Mouse (Mus musculus): ENCODE results near the gene Adgrl1. TPM values are rescaled to one million over a fixed set of nuclear protein-coding genes. Genes with fewer than 3 reads are reported as not detected.

The Adgrl1 gene
- polyA plus RNA-seq, 1 experiment from 2014 or later = 67.2 TPM

DNA sequence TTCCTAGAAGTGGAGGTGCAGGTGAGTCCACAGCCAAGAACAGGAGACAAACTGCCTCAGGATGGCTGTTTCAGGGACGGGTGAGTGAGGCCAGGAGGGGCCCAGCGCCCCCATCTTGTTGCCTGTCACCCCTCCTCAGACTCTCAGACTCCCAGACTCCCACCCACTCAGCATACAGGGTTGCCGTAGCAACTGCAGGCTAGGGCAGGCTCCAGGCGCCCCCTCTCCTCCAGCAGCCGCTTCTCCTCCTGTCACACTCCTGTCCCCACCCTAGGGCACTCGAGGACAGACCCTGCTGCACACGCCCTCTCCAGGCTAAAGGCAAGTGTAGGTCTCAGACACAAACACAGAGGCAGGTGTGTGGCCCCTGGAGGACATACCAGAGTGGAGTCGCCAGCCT, 9.4 kb downstream of the Adgrl1 start:
- H3K4me1 ChIP-seq = peaks cover 45% of the 10 kb centered on the region
- ATAC-seq (replicated peaks) = peak; percentile 38; the same call in 1 of the 2 replicates

DNA sequence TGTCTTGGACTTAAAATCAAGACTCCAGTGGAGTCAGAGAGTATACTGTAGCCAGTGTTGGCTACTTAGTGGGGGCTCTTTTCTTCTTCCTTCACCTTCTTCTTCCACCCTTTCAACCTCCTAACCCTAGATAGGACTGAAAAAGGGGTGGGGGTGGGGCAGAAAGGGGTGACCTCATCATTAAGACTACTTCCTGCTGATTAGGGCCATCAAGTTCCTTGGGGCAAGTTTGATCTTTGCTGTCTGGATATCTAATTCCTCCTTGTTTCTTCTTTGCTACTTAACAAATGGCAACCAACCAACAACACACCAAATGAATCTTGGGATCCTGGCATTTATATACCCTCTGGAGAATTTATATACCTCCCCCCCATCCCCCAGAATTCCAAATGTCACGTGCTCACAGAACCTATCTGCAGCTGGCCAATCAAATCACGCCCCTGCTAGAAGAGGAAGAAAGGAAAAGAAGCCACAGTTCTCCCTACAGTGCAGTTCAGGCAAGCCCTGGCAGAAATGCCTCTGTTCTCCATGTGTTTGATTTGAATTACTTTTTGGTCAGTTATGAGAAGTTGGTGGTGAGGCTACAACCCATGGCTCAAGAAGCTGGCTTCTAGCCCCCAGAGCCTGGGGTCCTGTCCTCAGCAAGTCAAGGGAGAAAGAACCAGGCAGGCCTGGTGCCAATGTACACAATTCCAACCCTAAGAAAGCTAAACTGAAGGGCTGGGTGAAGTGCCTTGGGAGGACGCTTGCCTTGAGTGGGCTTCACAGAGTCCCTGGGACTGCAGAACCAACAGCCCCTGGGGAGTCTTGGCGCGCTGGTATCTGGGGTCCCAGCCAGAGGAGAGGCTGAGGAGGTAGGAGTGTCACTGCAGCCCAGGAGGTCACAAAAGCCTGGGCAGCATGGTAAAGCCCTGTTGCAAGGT, 12.2 kb downstream of the Adgrl1 start:
- 80% methylated on average over 5 of the region's 5 CpGs for WGBS
- Histone ChIP-seq H3K4me2 (no peak overlapping the region), H3K27ac (no peak overlapping the region), H3K27me3 (replicated peaks) (no peaks in the 10 kb centered on the region), H3K9ac (no peak overlapping the region), H3K36me3 (replicated peaks) (no peaks in the 10 kb centered on the region), H3K4me1 (peaks cover 42% of the 10 kb centered on the region), H3K9me3 (no peaks in the 10 kb centered on the region), H3K4me3 (no peak overlapping the region)
- no peak for ATAC-seq (replicated peaks)

More for the DNA sequence above, 9.4 kb downstream of the Adgrl1 start:
- Histone ChIP-seq H3K36me3 (replicated peaks) (no peaks in the 10 kb centered on the region), H3K9me3 (no peaks in the 10 kb centered on the region), H3K27ac (no peak overlapping the region), H3K9ac (no peak overlapping the region), H3K27me3 (replicated peaks) (no peaks in the 10 kb centered on the region), H3K4me2 (no peak overlapping the region), H3K4me3 (no peak overlapping the region)
- 42% methylated on average over 8 of the region's 8 CpGs for WGBS

DNA sequence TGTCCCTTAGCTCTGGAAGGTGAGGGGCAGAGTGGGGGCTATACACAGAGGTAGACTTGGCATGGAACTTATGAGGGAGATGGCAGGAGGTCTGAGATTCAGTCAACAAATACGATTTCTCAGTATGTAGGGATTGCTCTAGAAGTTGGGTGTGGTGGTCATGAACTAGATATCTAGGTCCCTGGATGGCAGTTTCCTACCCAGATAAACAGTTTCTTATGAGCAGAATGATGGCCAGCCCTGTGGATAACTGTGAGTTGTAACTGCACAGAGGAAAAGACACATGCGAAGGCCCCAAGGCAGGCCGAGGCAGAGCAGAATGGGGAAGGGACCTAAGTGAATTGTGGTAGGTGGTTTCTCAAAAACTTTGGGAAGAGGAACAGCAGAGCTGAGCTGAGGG, 14.3 kb downstream of the Adgrl1 start:
- Histone ChIP-seq H3K36me3 (replicated peaks) (no peaks in the 10 kb centered on the region), H3K4me1 (peaks cover 23% of the 10 kb centered on the region), H3K9ac (no peak overlapping the region), H3K4me2 (no peak overlapping the region), H3K9me3 (no peaks in the 10 kb centered on the region), H3K4me3 (no peak overlapping the region), H3K27me3 (replicated peaks) (no peaks in the 10 kb centered on the region), H3K27ac (no peak overlapping the region)
- no peak for ATAC-seq (replicated peaks)
- 95% methylated on average over 3 of the region's 3 CpGs for WGBS

DNA sequence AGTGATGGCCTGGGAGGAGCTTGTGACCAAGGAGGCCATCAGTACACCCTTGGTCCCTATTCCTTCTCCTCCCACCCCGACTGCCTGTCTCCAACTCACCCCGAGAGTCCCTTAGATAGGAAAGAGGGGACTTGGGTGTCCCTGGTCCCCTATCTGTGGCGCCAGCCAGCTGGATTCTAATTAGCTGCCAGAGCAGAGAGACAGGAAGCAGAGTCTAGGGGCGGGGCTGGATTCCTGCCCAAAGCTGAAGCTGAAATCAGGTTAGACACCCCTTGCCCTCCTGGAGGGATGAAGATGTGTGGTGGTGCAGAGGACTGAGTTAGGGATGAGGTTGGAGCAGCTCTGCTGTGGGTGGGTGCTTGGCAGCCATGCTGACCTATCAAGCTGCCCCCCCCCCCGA, 15.0 kb downstream of the Adgrl1 start:
- Histone ChIP-seq H3K27me3 (replicated peaks) (no peaks in the 10 kb centered on the region), H3K36me3 (replicated peaks) (peaks cover 6% of the 10 kb centered on the region; the same call in 1 of the 2 replicates), H3K27ac (no peak overlapping the region), H3K4me3 (no peak overlapping the region), H3K9ac (no peak overlapping the region), H3K9me3 (no peaks in the 10 kb centered on the region), H3K4me1 (peaks cover 17% of the 10 kb centered on the region), H3K4me2 (no peak overlapping the region)
- ATAC-seq (replicated peaks) = no peak
- 83% methylated on average over 5 of the region's 5 CpGs for WGBS

DNA sequence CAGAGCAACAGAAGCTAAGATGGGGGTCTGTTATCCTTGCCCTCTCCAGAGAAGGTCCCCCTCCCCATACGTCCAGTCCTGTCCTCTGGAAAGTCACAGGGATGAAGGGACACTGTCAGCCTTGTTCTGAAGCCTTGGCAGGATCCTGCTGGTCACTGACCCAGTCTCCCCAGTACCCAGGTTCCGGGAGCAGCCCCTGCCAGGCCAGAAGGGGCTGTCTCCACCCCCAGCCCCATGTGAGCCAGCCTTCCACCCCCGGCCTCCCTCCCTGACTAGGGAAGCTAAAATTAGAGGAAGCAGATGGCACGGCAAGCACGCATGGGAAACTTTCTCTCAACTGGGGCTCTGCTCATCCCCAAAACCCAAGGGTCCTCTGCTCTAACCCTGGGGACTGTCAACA, 16.1 kb downstream of the Adgrl1 start:
- no peak overlapping the region for H3K4me2 ChIP-seq
- WGBS = 67% methylated on average over 5 of the region's 5 CpGs
- no peak overlapping the region for H3K27ac ChIP-seq
- H3K4me1 ChIP-seq = peaks cover 16% of the 10 kb centered on the region
- no peak overlapping the region for H3K4me3 ChIP-seq
- no peak for ATAC-seq (replicated peaks)
- no peak overlapping the region for H3K9ac ChIP-seq
- peaks cover 12% of the 10 kb centered on the region; the same call in 1 of the 2 replicates for H3K36me3 ChIP-seq (replicated peaks)
- no peaks in the 10 kb centered on the region for H3K9me3 ChIP-seq
- no peaks in the 10 kb centered on the region for H3K27me3 ChIP-seq (replicated peaks)

DNA sequence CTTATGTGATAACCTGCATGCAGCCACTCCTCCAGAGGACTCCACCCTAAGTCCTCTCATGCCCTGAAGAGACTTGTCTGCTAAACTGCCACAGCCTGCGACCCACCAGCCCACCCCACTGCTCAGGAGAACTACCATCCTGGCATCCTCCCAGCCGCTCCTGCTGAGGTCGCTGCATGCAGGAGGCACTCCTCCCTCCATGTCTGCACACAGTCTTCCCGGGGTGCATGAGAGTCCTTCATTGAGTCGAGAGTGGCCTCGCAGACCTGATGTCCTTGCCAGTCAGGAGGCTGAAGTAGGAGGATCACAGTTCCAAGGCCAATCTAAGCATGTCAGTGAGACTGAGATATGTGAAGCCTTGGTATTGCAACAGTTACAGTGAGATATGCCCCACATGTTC, 17.7 kb downstream of the Adgrl1 start:
- Histone ChIP-seq H3K9ac (no peak overlapping the region), H3K4me1 (peaks cover 11% of the 10 kb centered on the region), H3K4me2 (no peak overlapping the region), H3K27me3 (replicated peaks) (no peaks in the 10 kb centered on the region), H3K27ac (no peak overlapping the region), H3K9me3 (no peaks in the 10 kb centered on the region), H3K36me3 (replicated peaks) (peaks cover 18% of the 10 kb centered on the region), H3K4me3 (no peak overlapping the region)
- ATAC-seq (replicated peaks) = no peak
- 76% methylated on average over 6 of the region's 6 CpGs for WGBS

DNA sequence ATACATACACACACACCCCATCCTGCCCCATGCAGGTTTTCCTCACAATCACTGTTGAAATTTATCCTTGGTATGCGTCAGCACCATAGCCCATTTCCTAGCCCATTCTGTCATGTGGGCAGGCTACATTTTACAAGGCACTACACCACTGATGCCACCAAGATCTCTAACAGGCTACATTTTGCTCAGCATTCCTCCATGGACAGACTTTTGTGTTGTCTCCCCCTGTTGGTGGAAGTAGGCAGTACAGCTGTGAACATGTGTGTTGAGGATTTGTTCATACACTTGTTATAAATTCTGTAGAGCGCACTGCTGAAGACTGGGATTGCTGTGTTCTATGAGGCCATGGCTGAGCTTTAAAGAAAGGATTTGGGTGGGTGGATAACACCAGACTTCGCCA, 21.7 kb downstream of the Adgrl1 start:
- peak; percentile 37 for ATAC-seq (replicated peaks)
- 67% methylated on average over 3 of the region's 3 CpGs for WGBS

DNA sequence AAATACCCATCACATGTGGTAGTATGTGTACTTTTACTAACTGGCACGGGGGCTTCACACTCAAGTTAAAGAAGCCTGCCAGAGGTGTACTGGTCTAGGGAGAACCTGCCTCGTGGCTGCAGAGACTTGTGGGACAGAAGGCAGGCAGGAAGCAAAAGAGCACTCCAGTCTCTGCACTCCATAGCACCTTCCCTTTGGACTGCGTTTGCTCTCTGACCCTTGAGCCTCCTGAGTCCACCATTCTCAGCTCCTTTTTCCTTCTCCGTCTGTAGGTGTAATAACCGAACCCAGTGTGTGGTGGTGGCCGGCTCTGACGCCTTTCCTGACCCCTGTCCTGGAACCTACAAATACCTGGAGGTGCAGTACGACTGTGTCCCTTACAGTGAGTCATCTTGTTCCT, 22.8 kb downstream of the Adgrl1 start:
- 93% methylated on average over 8 of the region's 8 CpGs for WGBS
- no peaks in the 10 kb centered on the region for H3K27me3 ChIP-seq (replicated peaks)
- no peak overlapping the region for H3K4me2 ChIP-seq
- no peak overlapping the region for H3K4me3 ChIP-seq
- no peak overlapping the region for H3K9ac ChIP-seq
- no peak overlapping the region for H3K27ac ChIP-seq
- no peaks in the 10 kb centered on the region for H3K9me3 ChIP-seq
- H3K36me3 ChIP-seq (replicated peaks) = peaks cover 34% of the 10 kb centered on the region
- ATAC-seq (replicated peaks) = no peak
- no peaks in the 10 kb centered on the region for H3K4me1 ChIP-seq

More for the DNA sequence above, 21.7 kb downstream of the Adgrl1 start:
- H3K4me2 ChIP-seq = no peak overlapping the region
- H3K4me3 ChIP-seq = no peak overlapping the region
- no peaks in the 10 kb centered on the region for H3K9me3 ChIP-seq
- no peak overlapping the region for H3K9ac ChIP-seq
- no peaks in the 10 kb centered on the region for H3K4me1 ChIP-seq
- H3K27me3 ChIP-seq (replicated peaks) = no peaks in the 10 kb centered on the region
- no peak overlapping the region for H3K27ac ChIP-seq
- peaks cover 34% of the 10 kb centered on the region for H3K36me3 ChIP-seq (replicated peaks)

DNA sequence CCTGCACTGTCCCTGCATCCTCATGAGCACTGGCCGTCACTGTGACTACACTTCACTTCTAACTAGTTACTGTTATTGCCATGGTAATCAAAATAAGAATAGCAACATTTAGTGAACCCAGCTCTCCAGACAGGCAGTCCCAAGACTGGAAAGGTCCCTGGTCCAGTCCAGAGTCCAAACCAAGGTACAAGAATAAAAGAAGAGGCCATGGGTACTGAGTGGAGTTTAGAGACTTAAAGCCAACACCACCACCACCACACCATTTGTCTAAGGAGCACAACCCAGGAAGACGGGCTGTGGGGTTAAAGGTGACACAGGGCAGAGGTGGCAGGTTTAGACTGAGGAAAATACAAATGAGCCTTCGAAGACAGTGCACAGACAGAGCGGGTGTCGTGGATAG, 24.7 kb downstream of the Adgrl1 start:
- no peak for ATAC-seq (replicated peaks)
- Histone ChIP-seq H3K4me1 (no peaks in the 10 kb centered on the region), H3K27me3 (replicated peaks) (no peaks in the 10 kb centered on the region), H3K4me2 (no peak overlapping the region), H3K4me3 (no peak overlapping the region), H3K9me3 (no peaks in the 10 kb centered on the region), H3K36me3 (replicated peaks) (peaks cover 33% of the 10 kb centered on the region), H3K9ac (no peak overlapping the region), H3K27ac (no peak overlapping the region)
- WGBS = 87% methylated on average over 5 of the region's 5 CpGs

DNA sequence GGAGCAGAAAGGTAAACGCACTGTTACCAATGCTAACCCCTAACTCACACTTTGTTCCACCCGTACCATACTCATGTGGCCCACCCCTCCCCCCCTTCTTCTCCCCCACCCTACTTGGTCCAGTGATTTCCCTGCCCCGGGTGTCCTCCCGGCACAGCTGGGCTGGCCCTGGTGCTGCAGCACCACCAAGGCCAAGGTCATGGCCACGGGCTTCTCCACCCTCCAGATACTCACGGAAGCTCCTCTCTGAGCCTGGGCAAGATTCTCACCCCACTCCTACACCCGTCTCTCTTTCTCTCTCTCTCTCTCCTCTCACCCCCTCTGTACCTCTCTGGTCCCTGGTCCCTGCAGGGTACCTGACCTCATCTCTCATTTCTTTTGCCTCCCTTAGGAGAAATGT, 26.4 kb downstream of the Adgrl1 start:
- Histone ChIP-seq H3K9ac (no peak overlapping the region), H3K4me2 (no peak overlapping the region), H3K27me3 (replicated peaks) (no peaks in the 10 kb centered on the region), H3K36me3 (replicated peaks) (peaks cover 38% of the 10 kb centered on the region), H3K4me1 (no peaks in the 10 kb centered on the region), H3K4me3 (no peak overlapping the region), H3K27ac (no peak overlapping the region), H3K9me3 (no peaks in the 10 kb centered on the region)
- WGBS = 74% methylated on average over 7 of the region's 7 CpGs
- no peak for ATAC-seq (replicated peaks)

DNA sequence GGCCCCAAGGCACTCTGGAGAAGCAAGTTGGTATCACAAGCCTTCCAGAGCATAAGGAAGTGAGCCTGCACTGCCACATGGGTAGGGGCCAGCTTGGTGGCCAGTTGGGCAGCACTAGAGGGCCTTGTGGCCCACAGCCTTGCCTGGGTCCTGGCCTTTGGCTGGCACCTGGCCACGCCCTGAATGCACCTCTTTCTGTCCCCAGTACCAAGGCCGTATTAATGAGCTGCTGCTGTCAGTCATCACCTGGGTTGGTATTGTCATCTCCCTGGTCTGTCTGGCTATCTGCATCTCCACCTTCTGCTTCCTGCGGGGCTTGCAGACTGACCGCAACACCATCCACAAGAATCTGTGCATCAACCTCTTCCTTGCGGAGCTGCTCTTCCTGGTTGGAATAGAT, 34.3 kb downstream of the Adgrl1 start:
- no peak overlapping the region for H3K27ac ChIP-seq
- ATAC-seq (replicated peaks) = no peak
- no peaks in the 10 kb centered on the region for H3K27me3 ChIP-seq (replicated peaks)
- H3K9ac ChIP-seq = no peak overlapping the region
- H3K4me3 ChIP-seq = no peak overlapping the region
- no peaks in the 10 kb centered on the region for H3K4me1 ChIP-seq
- 88% methylated on average over 5 of the region's 5 CpGs for WGBS
- H3K9me3 ChIP-seq = no peaks in the 10 kb centered on the region
- H3K36me3 ChIP-seq (replicated peaks) = peaks cover 89% of the 10 kb centered on the region
- no peak overlapping the region for H3K4me2 ChIP-seq

DNA sequence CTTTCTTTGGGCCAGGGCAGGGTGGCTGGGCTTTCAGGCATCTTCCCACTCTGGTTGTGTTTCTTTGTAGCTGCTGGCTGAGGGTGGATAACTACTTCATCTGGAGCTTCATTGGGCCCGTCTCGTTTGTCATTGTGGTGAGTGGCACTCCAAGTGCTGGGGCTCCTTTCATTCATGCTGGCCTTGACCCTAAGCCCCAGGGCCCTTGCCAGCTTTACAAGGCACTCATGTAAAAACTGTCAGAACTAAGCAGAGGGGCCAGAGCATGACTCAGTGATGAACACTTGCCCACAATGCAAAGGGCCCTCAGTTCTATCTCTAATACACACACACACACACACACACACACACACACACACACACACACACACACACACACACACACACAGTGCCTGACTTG, 35.1 kb downstream of the Adgrl1 start:
- Histone ChIP-seq H3K4me2 (no peak overlapping the region), H3K9ac (no peak overlapping the region), H3K27me3 (replicated peaks) (no peaks in the 10 kb centered on the region), H3K36me3 (replicated peaks) (peaks cover 83% of the 10 kb centered on the region), H3K4me1 (no peaks in the 10 kb centered on the region), H3K4me3 (no peak overlapping the region), H3K27ac (no peak overlapping the region), H3K9me3 (no peaks in the 10 kb centered on the region)
- no peak for ATAC-seq (replicated peaks)
- 82% methylated on average over 2 of the region's 2 CpGs for WGBS

DNA sequence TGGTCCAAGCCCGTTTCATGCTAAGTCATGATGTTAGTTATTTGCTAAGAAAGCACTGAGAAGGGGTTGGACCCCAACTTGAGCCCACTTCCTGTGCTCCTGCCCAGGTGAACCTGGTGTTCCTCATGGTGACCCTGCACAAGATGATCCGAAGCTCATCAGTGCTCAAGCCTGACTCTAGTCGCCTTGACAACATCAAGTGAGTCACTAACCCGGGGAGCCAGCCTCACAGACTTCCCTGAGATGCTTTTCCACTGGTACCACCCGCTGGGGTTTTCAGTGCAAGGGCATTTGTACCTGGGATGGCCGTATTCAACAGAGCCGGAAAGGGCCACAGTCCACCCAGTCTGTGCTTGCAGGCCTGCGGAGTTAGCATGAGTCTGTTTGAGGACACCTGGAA, 35.5 kb downstream of the Adgrl1 start:
- Histone ChIP-seq H3K4me3 (no peak overlapping the region), H3K9ac (no peak overlapping the region), H3K4me2 (no peak overlapping the region), H3K27me3 (replicated peaks) (no peaks in the 10 kb centered on the region), H3K4me1 (no peaks in the 10 kb centered on the region), H3K9me3 (no peaks in the 10 kb centered on the region), H3K27ac (no peak overlapping the region), H3K36me3 (replicated peaks) (peaks cover 82% of the 10 kb centered on the region)
- WGBS = 93% methylated on average over 8 of the region's 8 CpGs
- no peak for ATAC-seq (replicated peaks)

All from midbrain, embryonic 15.5 days (tissue).